Mouse (Mus musculus) thymus, postnatal 0 days (tissue): ENCODE results near the gene Celf5. TPM values are rescaled to one million over a fixed set of nuclear protein-coding genes. Genes with fewer than 3 reads are reported as not detected.

ENCODE experiments used
- DNase-seq: peaks from one replicate; pipeline ENCODE4 v3.0.0-alpha.2; 2015; ENCODE audit warnings: low spot score
- microRNA-seq: library from miRNA; unstranded; fragments of <30 nt; microRNA quantifications from one replicate; pipeline ENCODE4, GENCODE M21; 2016; ENCODE audit warnings: borderline number of aligned reads
- polyA plus RNA-seq: library from polyadenylated mRNA; unstranded; fragments of >200 nt; fragmentation: Nextera tagmentation; extraction: Ambion mirVana; gene quantifications from 2 replicates; pipeline ENCODE4 v1.2.1, GENCODE M21; 2015

Gene Celf5
- polyA plus RNA-seq, 1 experiment from 2014 or later, result 0.25 TPM

GRCm38 (mm10) chr10:81417227-81418215, 65.0 kb downstream of the Celf5 start:
- DNase-seq, result no peak

GRCm38 (mm10) chr10:81416581-81417226, 65.8 kb downstream of the Celf5 start:
- no peak for DNase-seq

- no peak for DNase-seq
Observed at GRCm38 (mm10) chr10:81415549-81416310, 66.8 kb downstream of the Celf5 start.

- DNase-seq, result no peak
Observed at GRCm38 (mm10) chr10:81415146-81415545, 67.4 kb downstream of the Celf5 start.

GRCm38 (mm10) chr10:81414682-81415081, 67.8 kb downstream of the Celf5 start:
- no peak for DNase-seq

- no peak for DNase-seq
Observed at GRCm38 (mm10) chr10:81413310-81414261, 68.9 kb downstream of the Celf5 start.

- DNase-seq, result no peak
Observed at GRCm38 (mm10) chr10:81412586-81413309, 69.8 kb downstream of the Celf5 start.

GRCm38 (mm10) chr10:81411471-81412400, 70.8 kb downstream of the Celf5 start:
- DNase-seq, result no peak

GRCm38 (mm10) chr10:81410981-81411380, 71.5 kb downstream of the Celf5 start:
- DNase-seq, result no peak

- no peak for DNase-seq
Observed at GRCm38 (mm10) chr10:81410350-81410749, 72.2 kb downstream of the Celf5 start.

- no peak for DNase-seq
Observed at GRCm38 (mm10) chr10:81409330-81409729, 73.2 kb downstream of the Celf5 start.

Small RNAs within 50 kb of the gene (microRNA-seq; reads per million reads assigned to microRNA genes)
- not detected for gene Gm25595
- not detected for gene Mir1191b

Other genes with a start within 250 kb of the Celf5 start
- 0.81 and 1.7 TPM in 2 replicates for gene Zfr2, start 249.6 kb downstream of the Celf5 start, polyA plus RNA-seq
- gene Matk, start 229.8 kb downstream of the Celf5 start, polyA plus RNA-seq, result 17.7 and 19.3 TPM in 2 replicates
- 216 and 225 TPM in 2 replicates for gene Mrpl54, start 215.8 kb downstream of the Celf5 start, polyA plus RNA-seq
- 34.8 and 38.7 TPM in 2 replicates for gene Apba3, start 215.7 kb downstream of the Celf5 start, polyA plus RNA-seq
- gene Tjp3, start 191.1 kb downstream of the Celf5 start, polyA plus RNA-seq, result 7.8 and 9.3 TPM in 2 replicates
- 36.9 and 38.6 TPM in 2 replicates for gene Pip5k1c, start 189.7 kb downstream of the Celf5 start, polyA plus RNA-seq
- 41.3 and 45.8 TPM in 2 replicates for gene Cactin, start 161.6 kb downstream of the Celf5 start, polyA plus RNA-seq
- gene Tbxa2r, start 154.0 kb downstream of the Celf5 start, polyA plus RNA-seq, result 97.5 and 103 TPM in 2 replicates
- gene Gipc3, start 139.4 kb downstream of the Celf5 start, polyA plus RNA-seq, result 0.14 and 0.16 TPM in 2 replicates
- gene Hmg20b, start 132.2 kb downstream of the Celf5 start, polyA plus RNA-seq, result 88.5 and 100 TPM in 2 replicates
- gene Mfsd12, start 125.2 kb downstream of the Celf5 start, polyA plus RNA-seq, result 36.3 and 38.1 TPM in 2 replicates
- gene 4930404N11Rik, start 116.9 kb downstream of the Celf5 start, polyA plus RNA-seq, result 1.7 and 3.0 TPM in 2 replicates
- 87.1 and 96.9 TPM in 2 replicates for gene Fzr1, start 104.2 kb downstream of the Celf5 start, polyA plus RNA-seq
- 71.3 and 78.7 TPM in 2 replicates for gene Dohh, start 98.3 kb downstream of the Celf5 start, polyA plus RNA-seq
- 2.3 TPM in 2 replicates for gene Gm48551, start 98.2 kb downstream of the Celf5 start, polyA plus RNA-seq
- 0.72 and 1.5 TPM in 2 replicates for gene Gm48552, start 93.7 kb downstream of the Celf5 start, polyA plus RNA-seq
- 12.5 and 14.0 TPM in 2 replicates for gene Smim24, start 89.7 kb downstream of the Celf5 start, polyA plus RNA-seq
- 21.5 and 21.9 TPM in 2 replicates for gene Nfic, start 27.1 kb downstream of the Celf5 start, polyA plus RNA-seq
- 39.4 and 45.5 TPM in 2 replicates for gene Ncln, start 13.7 kb upstream of the Celf5 start, polyA plus RNA-seq
- 22.2 and 25.6 TPM in 2 replicates for gene S1pr4, start 17.4 kb upstream of the Celf5 start, polyA plus RNA-seq
- 3.5 TPM in 2 replicates for gene Gna15, start 41.5 kb upstream of the Celf5 start, polyA plus RNA-seq
- 28.5 and 30.0 TPM in 2 replicates for gene Gna11, start 62.5 kb upstream of the Celf5 start, polyA plus RNA-seq
- gene Aes, start 76.8 kb upstream of the Celf5 start, polyA plus RNA-seq, result 683 and 740 TPM in 2 replicates
- 2.4 and 2.9 TPM in 2 replicates for gene Tle2, start 91.9 kb upstream of the Celf5 start, polyA plus RNA-seq
- gene Tle6, start 118.4 kb upstream of the Celf5 start, polyA plus RNA-seq, result 3.7 and 4.8 TPM in 2 replicates
- 0.85 and 0.98 TPM in 2 replicates for gene BC025920, start 123.6 kb upstream of the Celf5 start, polyA plus RNA-seq
- gene Sirt6, start 145.1 kb upstream of the Celf5 start, polyA plus RNA-seq, result 26.7 and 31.3 TPM in 2 replicates
- gene Ankrd24, start 145.8 kb upstream of the Celf5 start, polyA plus RNA-seq, result 2.2 and 2.3 TPM in 2 replicates
- 4.4 and 5.6 TPM in 2 replicates for gene Gm10778, start 166.3 kb upstream of the Celf5 start, polyA plus RNA-seq
- 17.1 and 19.0 TPM in 2 replicates for gene Zfp433, start 222.1 kb upstream of the Celf5 start, polyA plus RNA-seq